Mouse (Mus musculus) neural tube, embryonic 11.5 days (tissue): ENCODE data around the gene Rnf20. TPM values are rescaled to one million over a fixed set of nuclear protein-coding genes. Genes with fewer than 3 reads are reported as not detected.

Experiments used
- ATAC-seq: fragments of 200-750 bp; cut with Nextera tagmentation; 2 replicates; pipeline ENCODE4 v1.8.0; 2017; ENCODE audit warnings: moderate number of reproducible peaks, mild to moderate bottlenecking, moderate TSS enrichment, moderate library complexity; ENCODE audit not compliant: insufficient read depth, low FRiP score, low TSS enrichment
- DNase-seq: peaks from one replicate; pipeline ENCODE4 v3.0.0-alpha.2; 2015; ENCODE audit warnings: low spot score
- H3K27ac ChIP-seq: fragments of 300-500 bp; sonication (generic); 2 replicates; pipeline ENCODE4 v1.5.1; 2014; ENCODE audit warnings: low read depth, mild to moderate bottlenecking, low read length
- H3K27me3 ChIP-seq: fragments of 300-500 bp; sonication (generic); 2 replicates; pipeline ENCODE4 v1.6.1; 2014; ENCODE audit warnings: mild to moderate bottlenecking, low read length, mixed read lengths; ENCODE audit not compliant: control insufficient read depth, insufficient read depth
- H3K36me3 ChIP-seq: fragments of 300-500 bp; sonication (generic); 2 replicates; pipeline ENCODE4 v1.6.1; 2014; ENCODE audit warnings: mild to moderate bottlenecking, low read length, moderate library complexity, mixed read lengths; ENCODE audit not compliant: control insufficient read depth, insufficient read depth
- H3K4me1 ChIP-seq: fragments of 300-500 bp; sonication (generic); 2 replicates; pipeline ENCODE4 v1.6.1; 2014; ENCODE audit warnings: low read length, mixed read lengths; ENCODE audit not compliant: control insufficient read depth, insufficient read depth
- H3K4me2 ChIP-seq: fragments of 300-500 bp; sonication (generic); 2 replicates; pipeline ENCODE4 v1.6.1; 2014; ENCODE audit warnings: low read depth, mild to moderate bottlenecking, moderate library complexity
- H3K4me3 ChIP-seq: fragments of 300-500 bp; sonication (generic); 2 replicates; pipeline ENCODE4 v1.5.1; 2014; ENCODE audit warnings: low read depth, low read length
- H3K9ac ChIP-seq: fragments of 300-500 bp; sonication (generic); 2 replicates; pipeline ENCODE4 v1.6.1; 2014; ENCODE audit warnings: mild to moderate bottlenecking, low read length
- H3K9me3 ChIP-seq: fragments of 300-500 bp; sonication (generic); 2 replicates; pipeline ENCODE4 v1.6.1; 2016; ENCODE audit warnings: low read length; ENCODE audit not compliant: control insufficient read depth
- WGBS: fragments of 180-500 bp; shearing (Covaris S2); extraction: QIAGEN DNeasy Blood & Tissue Kit; methylation state at CpG from one replicate; pipeline ENCODE4 v1.1.7; 2014; 5-methylcytosine and 5-hydroxymethylcytosine counted together
- polyA plus RNA-seq: library from polyadenylated mRNA; unstranded; fragments of >200 nt; fragmentation: Nextera tagmentation; extraction: Ambion mirVana; gene quantifications from 2 replicates; pipeline ENCODE4 v1.2.1, GENCODE M21; 2014

The Rnf20 gene
- 74.4 and 74.5 TPM in 2 replicates for polyA plus RNA-seq

DNA sequence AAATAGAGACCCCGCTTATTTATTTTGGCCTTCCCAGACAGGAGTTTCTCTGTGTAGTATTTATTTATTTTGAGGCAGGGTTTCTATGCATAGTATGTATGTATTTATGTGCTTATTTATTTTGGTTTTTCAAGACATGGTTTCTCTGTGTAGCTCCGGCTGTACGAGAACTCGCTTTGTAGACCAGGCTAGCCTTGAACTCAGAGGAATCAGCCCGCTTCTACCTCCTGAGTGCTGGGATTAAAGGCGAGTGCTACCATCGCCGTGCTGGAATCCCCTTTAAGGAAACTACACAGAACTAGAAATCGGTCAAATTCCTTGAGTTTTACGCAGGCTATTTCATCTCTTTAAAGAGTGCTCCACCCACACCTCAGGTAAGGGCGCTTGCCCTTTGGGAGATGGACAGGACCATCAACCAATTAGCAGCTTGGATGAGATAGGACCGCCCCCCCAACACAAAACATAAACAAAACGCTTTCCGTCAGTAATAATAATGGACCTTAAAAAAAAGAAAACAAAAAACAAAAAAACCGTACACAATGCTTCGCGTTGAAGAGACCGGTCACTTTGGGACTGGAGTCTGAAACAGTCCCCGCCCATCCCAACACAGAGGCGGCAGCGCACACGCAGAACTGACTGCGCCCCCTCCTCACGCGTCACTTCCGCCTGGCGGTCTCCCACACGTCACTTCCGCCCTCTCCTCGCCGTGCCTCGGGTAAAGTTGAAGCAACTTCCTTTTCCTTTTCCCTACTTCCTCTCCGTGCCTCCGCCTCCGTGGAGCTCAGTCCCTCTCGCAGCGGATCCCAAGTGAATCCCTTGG is at the start of gene Rnf20:
Gene Rnf20 (plus strand): TSS at position 688 of the 820 bp plus-strand sequence.
- peak; percentile 96 for DNase-seq
- Histone ChIP-seq H3K4me3 (peak within 1 kb of the TSS; percentile 78), H3K9ac (peak within 1 kb of the TSS; percentile 86), H3K4me1 (no peaks in the 10 kb centered on the region; the same call in 1 of the 2 replicates), H3K36me3 (no peaks in the 10 kb centered on the region), H3K27ac (peak within 1 kb of the TSS; percentile 76), H3K4me2 (peak within 1 kb of the TSS; percentile 92), H3K9me3 (no peaks in the 10 kb centered on the region), H3K27me3 (no peaks in the 10 kb centered on the region)
- ATAC-seq = peak; percentile 97
- WGBS = 4% methylated on average over 37 of the region's 37 CpGs

DNA sequence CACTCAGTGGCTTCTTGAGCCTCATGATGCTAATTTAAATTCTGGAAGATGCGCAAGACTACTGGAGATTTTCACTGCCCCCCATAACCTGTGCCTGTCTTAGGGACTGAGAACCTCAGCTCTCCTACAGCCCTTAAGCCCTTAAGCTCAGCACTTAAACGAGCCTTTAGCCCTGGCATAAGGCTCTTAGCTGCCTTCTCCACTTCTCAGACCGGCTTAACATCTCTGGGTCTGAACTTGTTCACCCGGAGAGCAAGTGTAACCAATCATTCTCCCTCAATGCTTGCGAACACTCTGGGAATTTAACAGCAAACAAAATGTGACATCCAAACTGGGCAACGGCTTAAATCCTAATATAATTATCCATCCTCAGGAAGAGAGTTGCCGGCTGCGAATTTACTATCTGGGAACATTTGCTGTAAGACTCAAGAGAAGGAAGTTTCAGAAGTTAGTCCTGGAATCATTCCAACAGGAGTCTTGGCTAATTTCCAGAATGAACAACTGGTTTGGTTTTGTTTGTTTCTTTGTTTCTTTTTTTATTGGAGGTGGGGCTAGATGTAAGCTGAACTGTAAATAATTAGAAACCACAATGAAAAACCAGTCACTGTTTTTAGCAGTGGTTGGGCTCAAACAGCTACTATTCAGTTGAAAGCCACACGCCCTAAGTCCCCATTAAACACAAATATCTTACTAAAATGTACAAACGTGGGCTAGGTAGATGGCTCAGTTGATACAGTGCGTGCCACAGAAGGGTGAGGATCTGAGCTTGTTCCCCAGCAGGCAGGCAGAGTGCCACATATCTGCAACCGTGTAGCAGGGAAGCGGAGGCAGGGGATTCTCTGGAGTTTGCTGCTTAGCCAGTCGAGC is 47.6 kb upstream of the Rnf20 start:
- no peak overlapping the region for H3K9ac ChIP-seq
- H3K9me3 ChIP-seq = no peaks in the 10 kb centered on the region

DNA sequence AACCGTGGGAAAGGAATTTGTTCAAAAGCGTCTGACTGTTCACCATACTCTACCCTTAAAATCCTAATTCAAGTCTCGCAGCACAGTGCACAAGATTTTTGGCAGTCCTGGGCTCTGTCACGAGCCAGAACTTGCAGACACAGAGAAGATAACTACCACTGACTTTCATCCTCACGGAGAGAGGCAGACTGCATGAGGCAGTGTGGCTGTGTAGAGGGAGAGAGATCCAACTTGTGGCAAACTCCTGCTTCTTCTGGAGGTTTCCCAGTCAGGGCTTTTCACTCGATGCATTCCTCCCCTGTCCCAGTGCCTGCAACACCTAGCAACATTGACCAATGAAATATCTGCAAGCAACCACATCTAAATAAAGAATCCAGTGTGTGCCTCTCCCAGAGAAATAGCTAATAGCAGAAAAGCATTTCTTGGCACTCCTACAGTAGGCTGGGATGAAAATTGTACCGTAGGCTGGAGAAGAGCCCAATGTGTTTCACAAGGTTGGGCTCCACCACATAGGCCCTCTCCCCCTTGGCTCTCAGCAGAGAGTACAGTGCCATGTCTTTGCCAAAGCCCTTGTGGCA is 46.2 kb upstream of the Rnf20 start:
- Histone ChIP-seq H3K4me3 (no peak overlapping the region), H3K27me3 (no peaks in the 10 kb centered on the region), H3K27ac (no peak overlapping the region), H3K9me3 (no peaks in the 10 kb centered on the region), H3K9ac (no peak overlapping the region), H3K4me2 (no peak overlapping the region), H3K4me1 (no peaks in the 10 kb centered on the region), H3K36me3 (peaks cover 4% of the 10 kb centered on the region; the same call in 1 of the 2 replicates)
- no peak for DNase-seq
- ATAC-seq = no peak
- 89% methylated on average over 7 of the region's 7 CpGs for WGBS

More for the DNA sequence above, 47.6 kb upstream of the Rnf20 start:
- DNase-seq (no peak), ATAC-seq (no peak)
- H3K4me1 ChIP-seq = no peaks in the 10 kb centered on the region
- WGBS = 83% methylated on average over 14 of the region's 14 CpGs
- peaks cover 4% of the 10 kb centered on the region; the same call in 1 of the 2 replicates for H3K36me3 ChIP-seq
- no peak overlapping the region for H3K4me2 ChIP-seq
- no peak overlapping the region for H3K4me3 ChIP-seq
- no peaks in the 10 kb centered on the region for H3K27me3 ChIP-seq
- H3K27ac ChIP-seq = no peak overlapping the region

DNA sequence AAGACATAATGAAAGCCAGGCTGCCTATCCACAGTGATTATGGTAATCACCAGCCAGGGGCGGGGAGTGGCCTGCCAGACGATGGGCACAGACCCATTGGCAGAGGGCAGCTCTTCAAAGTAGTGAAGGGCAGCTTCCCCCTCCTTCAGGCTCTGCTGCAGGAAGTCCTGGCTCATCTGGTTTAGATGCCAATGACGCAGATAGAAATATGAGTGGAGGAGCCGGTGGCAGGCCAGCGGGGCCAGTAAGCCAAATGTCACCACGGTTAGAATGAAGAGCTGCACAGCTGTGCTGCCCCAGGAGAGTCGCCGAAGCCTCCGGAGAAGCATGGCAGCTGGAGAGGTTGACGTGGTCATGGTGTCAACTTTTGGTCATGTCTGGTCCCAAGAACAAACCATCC is 45.0 kb upstream of the Rnf20 start:
- no peaks in the 10 kb centered on the region for H3K27me3 ChIP-seq
- H3K4me2 ChIP-seq = no peak overlapping the region
- 89% methylated on average over 10 of the region's 10 CpGs for WGBS
- H3K27ac ChIP-seq = no peak overlapping the region
- peaks cover 4% of the 10 kb centered on the region; the same call in 1 of the 2 replicates for H3K36me3 ChIP-seq
- H3K9ac ChIP-seq = no peak overlapping the region
- DNase-seq (no peak), ATAC-seq (no peak)
- no peaks in the 10 kb centered on the region for H3K4me1 ChIP-seq
- H3K9me3 ChIP-seq = no peaks in the 10 kb centered on the region
- no peak overlapping the region for H3K4me3 ChIP-seq

DNA sequence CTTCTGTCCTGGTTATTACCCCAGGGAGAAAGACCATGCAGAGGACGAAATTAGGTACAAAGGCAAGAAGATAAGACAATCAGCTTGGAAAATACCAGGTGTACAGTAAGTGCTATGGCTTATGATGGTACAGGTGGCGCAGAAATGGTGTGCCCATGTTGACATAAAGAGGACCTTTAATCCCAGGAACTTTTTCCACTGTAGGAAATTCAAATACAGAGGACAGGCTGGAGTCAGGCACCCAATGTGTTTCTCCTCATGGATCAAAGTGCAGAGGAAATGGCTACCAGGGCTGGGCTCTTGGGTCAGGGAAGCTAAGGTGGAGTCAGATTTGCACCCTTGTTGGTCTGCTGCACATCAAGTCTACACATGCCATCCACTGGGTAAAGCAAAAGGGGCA is 41.7 kb upstream of the Rnf20 start:
- Histone ChIP-seq H3K4me1 (no peaks in the 10 kb centered on the region), H3K9me3 (no peaks in the 10 kb centered on the region), H3K36me3 (peaks cover 4% of the 10 kb centered on the region; the same call in 1 of the 2 replicates), H3K4me2 (no peak overlapping the region), H3K27ac (no peak overlapping the region), H3K27me3 (no peaks in the 10 kb centered on the region), H3K9ac (no peak overlapping the region), H3K4me3 (no peak overlapping the region)
- ATAC-seq = no peak
- no peak for DNase-seq
- WGBS = 81% methylated on average over 2 of the region's 2 CpGs

DNA sequence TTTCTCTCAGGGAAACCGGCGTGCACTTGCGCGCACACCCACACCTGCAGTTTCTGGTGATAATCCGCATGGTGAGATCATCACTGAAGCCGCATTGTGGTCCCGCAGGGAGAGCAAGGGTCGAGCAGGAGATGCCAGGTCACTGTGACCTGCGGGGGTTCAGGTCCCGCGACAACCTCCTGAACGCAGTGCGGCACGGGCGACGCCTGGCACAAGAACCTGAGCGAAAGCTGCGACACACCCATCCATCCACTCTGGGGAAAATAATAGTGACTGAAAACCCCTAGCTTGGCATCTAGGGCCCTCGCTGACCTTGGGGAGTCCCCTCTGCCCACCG is 35.0 kb upstream of the Rnf20 start:
- H3K27ac ChIP-seq = 0 out of 2 replicates have a peak overlapping the region, but pooled peaks have one; percentile 58
- 1% methylated on average over 20 of the region's 20 CpGs for WGBS
- no peaks in the 10 kb centered on the region for H3K36me3 ChIP-seq
- DNase-seq (peak; percentile 48), ATAC-seq (no peak)
- H3K4me3 ChIP-seq = peak overlapping the region; percentile 80
- no peaks in the 10 kb centered on the region for H3K9me3 ChIP-seq
- H3K27me3 ChIP-seq = no peaks in the 10 kb centered on the region
- peak overlapping the region; percentile 84 for H3K4me2 ChIP-seq
- H3K9ac ChIP-seq = peak overlapping the region; percentile 82
- H3K4me1 ChIP-seq = peaks cover 3% of the 10 kb centered on the region; the same call in 1 of the 2 replicates

DNA sequence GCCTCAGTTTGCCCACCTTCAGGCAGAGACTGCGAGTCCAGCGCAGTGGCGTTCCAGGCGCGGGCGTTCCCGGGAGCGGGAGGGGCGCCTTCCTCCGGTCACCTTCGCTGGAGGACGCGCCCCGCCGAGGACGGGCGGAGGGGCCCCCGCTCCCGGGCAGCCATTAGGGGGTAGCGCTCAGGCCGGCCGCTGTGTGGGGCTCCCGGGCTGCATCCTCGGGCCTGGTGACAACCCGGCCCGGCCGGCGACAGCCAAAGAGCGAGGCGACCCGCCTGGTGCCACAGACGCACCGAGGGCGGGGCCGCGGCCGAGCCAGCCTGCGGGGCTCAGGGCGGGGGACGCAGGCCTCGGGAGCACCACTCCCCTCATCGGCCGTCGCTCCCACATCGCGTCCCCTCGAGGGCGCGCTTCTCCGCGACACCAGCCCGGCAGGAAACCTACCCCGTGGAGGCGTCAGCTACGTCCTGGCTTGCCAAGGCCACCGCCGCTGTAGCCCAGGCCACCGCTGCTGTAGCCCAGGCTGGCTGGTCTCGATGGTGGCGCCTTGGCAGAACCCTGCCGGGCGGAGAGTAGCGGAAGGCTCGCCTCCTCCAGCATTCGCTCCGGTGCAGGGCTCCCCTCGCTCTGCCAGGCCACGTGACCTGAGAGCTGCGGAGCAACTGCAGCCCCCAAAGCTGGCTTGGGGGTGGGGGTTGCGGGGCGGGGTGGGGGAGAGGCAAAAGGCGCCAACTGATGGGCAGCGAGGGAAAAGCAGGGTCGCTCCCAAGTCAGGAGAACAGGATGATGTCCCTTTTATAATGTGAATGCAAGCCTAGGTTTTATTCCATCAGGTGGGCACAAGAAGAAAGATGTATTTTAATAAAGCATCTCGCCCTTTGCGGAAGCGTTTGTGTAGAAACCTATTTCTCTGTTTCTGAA is 34.4 kb upstream of the Rnf20 start, which contains the start of gene Tmem246:
Gene Tmem246 (minus strand): TSS at position 694 of the 918 bp plus-strand sequence.
- WGBS = under 1% methylated on average over 76 of the region's 77 CpGs
- Histone ChIP-seq H3K36me3 (no peaks in the 10 kb centered on the region), H3K9me3 (no peaks in the 10 kb centered on the region), H3K4me1 (peaks cover 3% of the 10 kb centered on the region; the same call in 1 of the 2 replicates), H3K27ac (peak within 1 kb of the TSS; percentile 58; the same call in 1 of the 2 replicates), H3K9ac (peak within 1 kb of the TSS; percentile 82), H3K27me3 (no peaks in the 10 kb centered on the region), H3K4me2 (peak within 1 kb of the TSS; percentile 84), H3K4me3 (peak within 1 kb of the TSS; percentile 80)
- DNase-seq (peak; percentile 80), ATAC-seq (peak; percentile 94)
